Mouse (Mus musculus): ENCODE measurements around the gene Tmem140. TPM values are rescaled to one million over a fixed set of nuclear protein-coding genes. Genes with fewer than 3 reads are reported as not detected.

Gene Tmem140
- total and polyA plus RNA-seq, 2 experiments from 2014 or later, result 0.79 to 1.7 TPM

GRCm38 (mm10) chr6:34865711-34866593 lies 3.0 kb downstream of the Tmem140 start:
- TF ChIP-seq CTCF (IDR thresholded peaks at IDR 0.05; ENCODE audit: low read depth), result no peak
- H3K4me3 ChIP-seq (ENCODE audit: low read length), result no peak overlapping the region
- no peaks in the 10 kb centered on the region for H3K27me3 ChIP-seq (ENCODE audit: insufficient read depth, low read length)
- no peaks in the 10 kb centered on the region for H3K9me3 ChIP-seq (ENCODE audit: low read length)
- H3K27ac ChIP-seq, result no peak overlapping the region
- H3K4me2 ChIP-seq (ENCODE audit: low read depth, low read length), result no peak overlapping the region
- no peak overlapping the region for H3K9ac ChIP-seq (replicated peaks; ENCODE audit: low read length)
- ATAC-seq (no peak), DNase-seq (ENCODE audit: low spot score) (no peak)
- no peaks in the 10 kb centered on the region for H3K36me3 ChIP-seq (ENCODE audit: insufficient read depth, low read length)
- WGBS, result 65% methylated on average over 7 of the region's 7 CpGs
- no peaks in the 10 kb centered on the region for H3K4me1 ChIP-seq (ENCODE audit: insufficient read depth, low read length)

DNA sequence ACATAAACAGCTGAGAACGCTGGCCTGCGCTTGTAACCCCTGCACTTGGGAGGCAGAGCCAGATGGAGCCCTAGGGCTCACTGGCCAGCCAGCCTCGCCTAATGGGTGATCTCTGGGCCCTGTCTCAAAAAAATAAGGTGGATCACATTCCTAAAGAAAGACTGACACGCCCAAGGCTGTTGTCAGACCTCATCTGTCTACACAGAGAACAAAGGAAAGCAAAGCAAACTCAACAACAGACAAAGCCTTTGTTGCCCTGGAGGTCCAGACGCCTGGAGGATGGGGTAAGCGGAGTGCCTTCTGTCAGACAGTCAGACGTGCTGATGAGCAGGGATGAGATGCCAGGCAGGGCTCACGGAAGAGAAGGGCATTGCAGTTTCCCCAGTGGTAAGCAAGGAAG lies 3.8 kb downstream of the Tmem140 start:
- DNase-seq (ENCODE audit: low spot score), result no peak
- 43% methylated on average over 8 of the region's 8 CpGs for WGBS

DNA sequence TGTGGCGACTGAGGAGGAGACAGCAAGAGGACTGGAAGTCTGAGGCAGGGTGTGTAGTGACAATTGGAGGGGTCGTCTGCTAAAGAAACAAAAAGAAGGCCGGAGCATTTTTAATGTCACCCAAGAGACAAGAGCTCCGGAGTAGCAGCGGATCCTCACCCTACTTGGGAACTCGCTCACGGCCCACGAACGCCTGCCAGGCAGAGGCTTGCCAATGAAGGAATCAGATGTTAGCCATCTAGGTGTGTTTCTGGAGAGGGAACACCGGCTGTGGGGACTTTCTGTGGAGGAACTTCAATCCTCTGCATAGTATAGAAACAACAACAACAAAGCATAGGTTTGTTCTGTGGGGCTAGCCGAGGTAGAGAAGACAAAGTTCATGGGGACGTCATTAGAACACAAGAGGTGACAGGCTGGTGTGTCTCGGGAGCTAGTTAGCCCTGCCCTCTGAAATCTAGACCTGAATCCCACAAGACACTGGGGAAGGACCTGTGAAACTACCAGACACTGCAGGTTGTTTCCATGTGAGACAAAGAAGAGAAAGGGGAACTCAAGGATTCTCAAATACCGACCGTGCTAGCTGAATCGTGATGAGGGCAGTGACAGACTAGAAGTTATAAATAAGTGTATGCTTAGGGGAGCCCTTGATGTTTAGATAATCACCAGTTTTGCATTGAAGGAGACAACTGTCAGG lies 4.5 kb downstream of the Tmem140 start:
- WGBS, result 71% methylated on average over 16 of the region's 16 CpGs
- DNase-seq (ENCODE audit: low spot score) (no peak), ATAC-seq (no peak)
- H3K4me2 ChIP-seq (ENCODE audit: low read depth, low read length), result no peak overlapping the region
- H3K9ac ChIP-seq (replicated peaks; ENCODE audit: low read length), result no peak overlapping the region
- H3K27ac ChIP-seq, result no peak overlapping the region
- H3K4me3 ChIP-seq (ENCODE audit: low read length), result no peak overlapping the region
- H3K36me3 ChIP-seq (ENCODE audit: insufficient read depth, low read length), result no peaks in the 10 kb centered on the region
- H3K9me3 ChIP-seq (ENCODE audit: low read length), result no peaks in the 10 kb centered on the region
- H3K4me1 ChIP-seq (ENCODE audit: insufficient read depth, low read length), result no peaks in the 10 kb centered on the region
- TF ChIP-seq CTCF (IDR thresholded peaks at IDR 0.05; ENCODE audit: low read depth), result no peak
- H3K27me3 ChIP-seq (ENCODE audit: insufficient read depth, low read length), result no peaks in the 10 kb centered on the region

More for the DNA sequence above, 3.8 kb downstream of the Tmem140 start:
- no peak for ATAC-seq
- no peaks in the 10 kb centered on the region for H3K36me3 ChIP-seq (ENCODE audit: insufficient read depth, low read length)
- H3K4me3 ChIP-seq (ENCODE audit: low read length), result no peak overlapping the region
- H3K9ac ChIP-seq (replicated peaks; ENCODE audit: low read length), result no peak overlapping the region
- no peak overlapping the region for H3K4me2 ChIP-seq (ENCODE audit: low read depth, low read length)
- TF ChIP-seq CTCF (IDR thresholded peaks at IDR 0.05; ENCODE audit: low read depth), result no peak
- no peaks in the 10 kb centered on the region for H3K4me1 ChIP-seq (ENCODE audit: insufficient read depth, low read length)
- no peak overlapping the region for H3K27ac ChIP-seq
- no peaks in the 10 kb centered on the region for H3K9me3 ChIP-seq (ENCODE audit: low read length)
- H3K27me3 ChIP-seq (ENCODE audit: insufficient read depth, low read length), result no peaks in the 10 kb centered on the region

DNA sequence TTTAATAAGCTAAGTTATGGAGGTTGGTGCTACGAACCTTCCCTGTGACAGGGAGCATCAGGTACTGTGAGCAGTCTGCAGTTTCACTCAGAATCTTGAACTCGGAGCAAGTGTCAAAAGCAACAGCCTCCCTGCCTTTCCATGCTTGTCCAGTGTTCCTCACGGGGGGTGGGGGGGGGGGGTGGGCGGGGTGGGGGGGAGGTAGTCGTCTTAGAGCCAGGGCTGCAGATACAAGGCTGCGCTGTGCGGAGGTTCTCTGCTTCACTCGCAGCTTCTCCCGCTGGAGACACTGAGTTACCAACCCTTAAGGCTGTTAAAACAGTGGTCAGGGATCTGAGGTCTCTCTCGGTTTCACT lies 5.0 kb downstream of the Tmem140 start:
- no peak for TF ChIP-seq CTCF (IDR thresholded peaks at IDR 0.05; ENCODE audit: low read depth)
- H3K4me1 ChIP-seq (ENCODE audit: insufficient read depth, low read length), result no peaks in the 10 kb centered on the region
- no peaks in the 10 kb centered on the region for H3K36me3 ChIP-seq (ENCODE audit: insufficient read depth, low read length)
- DNase-seq (ENCODE audit: low spot score), result no peak
- no peak overlapping the region for H3K4me2 ChIP-seq (ENCODE audit: low read depth, low read length)
- H3K9ac ChIP-seq (replicated peaks; ENCODE audit: low read length), result no peak overlapping the region
- H3K27ac ChIP-seq, result no peak overlapping the region
- no peaks in the 10 kb centered on the region for H3K9me3 ChIP-seq (ENCODE audit: low read length)
- WGBS, result 80% methylated on average over 9 of the region's 10 CpGs
- no peaks in the 10 kb centered on the region for H3K27me3 ChIP-seq (ENCODE audit: insufficient read depth, low read length)
- ATAC-seq, result no peak
- H3K4me3 ChIP-seq (ENCODE audit: low read length), result no peak overlapping the region

- ATAC-seq (no peak), DNase-seq (ENCODE audit: low spot score) (no peak)
- TF ChIP-seq CTCF (IDR thresholded peaks at IDR 0.05; ENCODE audit: low read depth), result no peak
- no peak overlapping the region for H3K4me2 ChIP-seq (ENCODE audit: low read depth, low read length)
- no peak overlapping the region for H3K27ac ChIP-seq
- H3K9ac ChIP-seq (replicated peaks; ENCODE audit: low read length), result no peak overlapping the region
- H3K4me1 ChIP-seq (ENCODE audit: insufficient read depth, low read length), result no peaks in the 10 kb centered on the region
- no peaks in the 10 kb centered on the region for H3K27me3 ChIP-seq (ENCODE audit: insufficient read depth, low read length)
- WGBS, result 82% methylated on average over 20 of the region's 20 CpGs
- no peak overlapping the region for H3K4me3 ChIP-seq (ENCODE audit: low read length)
- H3K9me3 ChIP-seq (ENCODE audit: low read length), result no peaks in the 10 kb centered on the region
- no peaks in the 10 kb centered on the region for H3K36me3 ChIP-seq (ENCODE audit: insufficient read depth, low read length)
Measured at GRCm38 (mm10) chr6:34868507-34869217, 5.7 kb downstream of the Tmem140 start.

DNA sequence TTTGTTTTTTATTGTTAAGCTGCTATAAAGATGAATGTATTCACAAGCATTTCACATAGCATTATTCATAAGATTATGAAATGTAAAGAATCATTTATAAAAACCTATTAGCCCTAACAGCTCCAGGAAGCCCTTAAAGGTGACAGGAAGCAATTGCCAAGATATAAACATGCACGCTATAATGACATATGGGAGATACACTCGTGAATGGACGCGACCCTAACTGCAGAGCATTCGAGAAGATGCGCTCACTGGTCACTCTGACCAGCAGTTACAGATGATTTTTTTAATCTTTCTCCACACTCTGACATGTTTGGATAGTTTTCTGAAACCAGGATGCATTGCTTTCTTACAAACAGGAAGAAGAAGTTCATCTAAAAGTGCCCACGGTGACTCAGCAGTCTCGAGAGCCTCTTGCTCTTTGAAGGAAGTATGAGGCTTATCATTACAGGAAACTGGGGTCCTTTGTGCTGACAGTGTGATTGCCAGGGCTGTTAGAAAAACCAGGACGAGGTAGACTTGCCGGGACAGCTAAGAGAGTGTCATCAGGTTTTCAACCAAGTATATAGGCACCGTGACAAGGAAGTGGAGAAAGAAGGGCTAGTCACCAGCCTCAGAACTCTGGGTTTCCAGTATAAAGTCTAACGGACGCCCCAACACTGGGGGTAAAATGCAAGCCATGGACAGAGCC lies 6.4 kb downstream of the Tmem140 start:
- no peaks in the 10 kb centered on the region for H3K36me3 ChIP-seq (ENCODE audit: insufficient read depth, low read length)
- no peak overlapping the region for H3K4me3 ChIP-seq (ENCODE audit: low read length)
- H3K27ac ChIP-seq, result no peak overlapping the region
- TF ChIP-seq CTCF (IDR thresholded peaks at IDR 0.05; ENCODE audit: low read depth), result no peak
- H3K27me3 ChIP-seq (ENCODE audit: insufficient read depth, low read length), result no peaks in the 10 kb centered on the region
- H3K4me2 ChIP-seq (ENCODE audit: low read depth, low read length), result no peak overlapping the region
- H3K9ac ChIP-seq (replicated peaks; ENCODE audit: low read length), result no peak overlapping the region
- ATAC-seq, result no peak
- 83% methylated on average over 13 of the region's 13 CpGs for WGBS
- H3K9me3 ChIP-seq (ENCODE audit: low read length), result no peaks in the 10 kb centered on the region
- no peaks in the 10 kb centered on the region for H3K4me1 ChIP-seq (ENCODE audit: insufficient read depth, low read length)
- DNase-seq (ENCODE audit: low spot score), result no peak
